Mouse (Mus musculus) mouse embryonic stem cell (cell line): ENCODE data around the gene Ppt1.
"Not testable (repeated sequence)": the region's sequence is repeated elsewhere in the genome, so short reads cannot be mapped to it uniquely, and the experiment has no call there.

Source experiments
- in situ Hi-C, 2 experiments: fragments of 300-500 bp; cut with MboI; formaldehyde crosslinking; loops; 1 replicate in 1 of 2; 3 replicates in 1 of 2; pipeline ENCODE4 v1.14.3; 2019 to 2020; ENCODE audit warnings: low sequenced_read_pairs in 2 of 2, low pct_unique_long_range_greater_than_20kb in 1 of 2, mixed read lengths in 1 of 2; ENCODE audit not compliant: unreplicated experiment in 1 of 2

Gene Ppt1

DNA sequence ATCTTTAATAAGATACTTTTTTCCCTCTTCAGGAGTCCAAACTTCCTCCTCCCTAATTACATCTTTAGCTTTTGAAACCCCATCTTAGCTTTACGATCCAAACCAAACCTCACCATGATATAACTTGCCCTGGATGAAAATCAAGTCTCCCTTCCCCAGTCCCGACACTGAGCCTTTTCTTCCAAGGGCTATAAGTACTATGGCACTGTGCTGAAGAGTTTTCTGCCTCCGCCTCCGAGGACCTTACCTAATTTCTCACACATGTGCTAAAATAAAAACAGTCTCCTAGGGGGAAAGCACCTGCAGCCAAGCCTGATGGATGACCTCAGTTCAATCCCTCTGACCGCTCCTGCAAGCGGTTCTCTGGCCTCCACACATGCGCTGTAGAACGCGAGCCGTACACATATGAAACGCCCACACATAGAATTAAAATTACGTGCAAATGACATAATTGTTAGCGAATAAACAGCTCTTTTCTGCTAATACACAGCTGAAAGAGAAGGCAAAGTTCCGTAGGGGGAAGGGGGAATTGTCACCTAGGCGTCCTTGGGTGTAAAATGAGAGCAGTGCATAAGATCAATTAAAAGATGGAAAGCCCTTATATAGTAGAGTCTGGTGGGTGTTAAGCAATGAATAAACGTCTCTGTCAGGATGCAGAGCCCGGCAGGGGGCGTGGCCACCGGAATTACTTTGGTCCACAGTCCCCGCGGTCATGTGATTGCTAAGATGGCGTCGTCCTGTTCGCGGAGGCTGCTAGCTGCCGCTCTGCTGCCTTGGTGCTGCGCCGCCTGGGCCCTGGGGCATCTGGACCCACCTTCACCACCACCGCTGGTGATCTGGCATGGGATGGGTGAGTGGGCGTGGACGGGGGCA, at the start of gene Ppt1:
Gene Ppt1, plus strand, starts transcription at position 713 of the 873 bp plus-strand sequence.
- in situ Hi-C loops, result no loop called here

DNA sequence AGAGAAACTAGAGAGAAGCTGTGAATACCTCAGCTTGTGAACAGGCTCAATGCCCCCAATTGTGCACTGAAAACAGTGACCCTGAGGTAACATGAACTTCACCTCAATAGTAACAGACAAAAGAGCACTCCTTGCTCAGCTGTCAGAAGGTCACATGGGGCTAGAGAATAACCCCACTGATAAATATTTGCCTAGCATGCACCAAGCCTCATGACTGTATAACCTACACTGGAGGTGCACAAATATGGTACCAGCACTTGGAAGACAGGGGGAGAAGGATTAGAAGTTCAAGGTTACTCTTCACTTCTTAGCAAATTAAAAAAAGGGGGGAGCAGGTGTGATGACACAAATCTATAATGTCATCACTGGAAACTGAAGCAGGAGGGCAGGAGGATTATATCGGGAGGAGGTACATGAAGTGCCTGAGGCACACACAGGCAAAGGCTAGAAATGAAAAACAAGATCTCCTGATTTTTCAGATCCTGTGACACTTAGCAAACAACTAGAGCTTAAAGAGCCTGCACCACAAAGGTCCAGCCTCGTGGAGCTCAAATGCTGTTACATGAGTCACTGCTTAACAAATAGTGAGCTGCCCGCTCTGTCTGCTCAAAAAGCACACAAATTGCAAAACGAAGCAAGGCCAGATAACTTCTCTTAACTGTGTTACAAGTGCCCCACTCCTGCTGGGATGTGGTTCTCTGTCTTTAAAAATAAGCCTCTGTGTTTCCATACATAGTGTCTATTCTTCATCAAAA, 46.5 kb upstream of the Ppt1 start:
- in situ Hi-C loops, result no loop called here

DNA sequence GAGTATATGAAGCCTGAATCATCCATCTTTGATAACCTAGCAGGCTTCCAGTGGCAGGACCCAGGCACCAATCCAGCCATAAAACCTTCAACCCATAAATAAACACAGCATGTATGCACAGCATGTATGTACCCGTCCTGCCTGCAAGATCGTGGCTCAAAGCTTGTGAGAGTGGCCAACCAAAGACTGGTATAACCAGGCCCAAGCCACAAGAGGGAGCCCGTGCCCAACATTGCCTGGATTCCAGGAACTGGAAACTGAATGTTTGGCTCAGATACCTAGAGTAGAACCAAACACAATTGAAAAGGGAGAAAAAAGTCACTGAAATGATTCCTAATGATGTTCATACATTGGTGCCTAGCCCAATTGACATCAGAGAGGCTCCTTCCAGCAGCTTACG, 27.9 kb upstream of the Ppt1 start:
- in situ Hi-C loops, result loop anchor here in 1 of 2 experiments (10.0 kb wide), 1 partner anchor 97 kb away; no protein-coding TSS in a partner anchor

DNA sequence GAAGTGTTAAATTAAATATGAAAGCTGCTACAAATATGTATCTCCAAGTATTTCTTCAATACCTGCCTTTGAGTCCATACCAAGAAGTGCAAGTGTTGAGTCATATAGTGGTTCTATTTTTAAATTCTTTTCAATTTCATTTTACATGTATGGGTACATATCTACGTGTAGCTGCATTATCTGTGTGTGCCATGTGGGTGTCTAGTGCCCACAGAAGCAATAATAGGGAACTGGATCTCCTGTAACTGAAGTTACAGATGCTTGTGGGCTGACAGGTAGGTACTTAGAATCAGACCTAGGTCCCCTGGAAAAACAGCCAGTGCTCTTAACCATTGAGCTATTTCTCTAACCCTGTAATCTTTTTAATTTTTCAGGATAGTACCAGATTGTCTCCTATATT, 24.9 kb upstream of the Ppt1 start:
- in situ Hi-C loops, result no loop called here

DNA sequence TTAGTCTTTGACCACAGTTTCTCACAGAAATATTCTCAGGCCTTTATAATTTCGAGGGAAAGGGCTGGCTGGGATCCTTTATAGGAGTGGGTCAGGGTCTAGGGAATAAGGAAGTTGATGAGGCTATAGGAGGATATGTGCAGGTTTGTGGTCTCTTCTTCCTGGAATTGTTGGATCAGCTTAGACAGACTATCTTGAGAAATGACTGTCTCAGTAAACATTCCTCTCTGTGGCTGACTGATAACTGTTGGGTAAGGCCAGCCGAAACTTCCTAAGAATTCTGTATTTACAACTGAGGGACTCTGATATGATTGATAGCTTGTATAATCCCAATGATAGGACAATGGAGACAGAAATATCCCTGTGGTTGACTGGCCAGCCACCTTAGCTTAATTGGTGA, 24.2 kb upstream of the Ppt1 start:
- in situ Hi-C loops, result no loop called here

DNA sequence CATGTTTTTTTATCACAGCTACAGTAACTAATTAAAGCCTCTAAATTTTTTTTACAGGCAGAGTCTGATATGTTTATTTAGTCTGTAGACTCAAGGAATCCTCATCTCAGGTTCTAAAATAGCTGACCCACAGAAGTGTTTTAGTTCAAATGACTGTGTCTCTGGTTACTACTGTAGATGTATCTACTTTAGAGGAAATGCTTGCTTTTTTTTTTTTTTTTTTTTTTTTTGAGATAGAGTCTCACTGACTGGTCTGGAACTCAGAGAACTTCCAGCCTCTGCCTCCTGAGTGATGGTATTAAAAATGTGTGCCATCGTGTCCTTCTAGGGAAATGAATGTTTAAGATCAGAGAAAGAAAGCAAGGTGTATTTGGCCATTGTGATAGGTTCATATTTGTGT, 19.8 kb upstream of the Ppt1 start:
- in situ Hi-C loops, result no loop called here

DNA sequence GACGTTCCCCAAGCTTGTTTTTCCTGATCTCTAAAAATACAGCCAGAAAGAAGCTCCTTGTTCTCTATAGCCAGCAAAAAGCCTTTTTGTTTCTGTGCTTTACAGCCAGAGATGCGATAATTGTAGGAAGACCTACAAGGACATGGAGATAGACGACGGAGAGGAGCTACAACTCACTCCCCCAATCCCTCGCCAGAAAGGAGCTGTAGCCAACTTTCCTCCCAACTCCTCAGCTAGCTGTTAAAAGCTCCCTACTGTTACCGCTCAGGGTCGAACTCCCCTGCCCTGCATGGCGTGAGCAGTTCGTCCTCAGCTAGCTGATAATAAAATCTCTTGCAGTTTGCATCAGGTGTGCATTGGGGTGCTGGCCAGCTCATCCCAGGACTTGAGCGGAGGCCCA, 15.1 kb upstream of the Ppt1 start:
- in situ Hi-C loops, result not testable (repeated sequence)

DNA sequence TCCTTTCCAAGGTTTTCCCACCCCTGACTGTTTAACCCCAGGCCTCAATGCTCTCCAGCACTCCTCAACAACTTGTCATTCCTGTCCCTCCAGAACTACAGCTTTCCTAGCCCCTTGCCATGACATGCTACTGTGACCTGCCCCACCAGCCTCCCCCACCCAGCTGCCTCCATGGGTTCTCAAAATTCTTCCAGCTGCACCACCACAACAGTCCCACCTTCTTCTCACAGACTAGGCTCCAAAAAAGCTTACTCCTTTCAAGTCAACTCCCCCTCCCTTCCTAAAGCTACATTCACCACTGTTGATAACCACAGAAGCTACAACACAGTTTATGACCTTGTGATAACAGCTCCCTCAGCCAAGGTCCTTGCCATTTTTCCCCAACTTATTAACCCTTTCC, 8.4 kb upstream of the Ppt1 start:
- in situ Hi-C loops, result no loop called here

DNA sequence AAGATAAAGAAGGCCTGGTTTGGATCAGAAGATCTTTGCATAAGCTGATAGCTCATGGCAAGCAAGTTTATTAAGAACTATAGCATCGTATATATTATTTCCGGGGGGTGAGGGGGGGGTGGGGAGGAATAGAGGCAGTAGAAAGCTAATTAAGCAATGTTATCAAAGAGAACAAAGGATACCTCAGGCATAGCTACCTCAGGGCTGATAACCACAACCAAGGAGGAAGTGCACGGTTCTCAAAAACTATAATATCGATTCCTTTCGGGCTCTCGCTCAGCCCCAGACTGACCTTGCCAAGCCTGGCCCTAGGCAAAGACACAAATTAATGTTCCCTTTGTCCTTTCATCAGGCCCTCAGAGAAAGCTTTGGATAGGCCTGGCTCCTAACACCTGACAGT, 6.7 kb upstream of the Ppt1 start:
- in situ Hi-C loops, result no loop called here

DNA sequence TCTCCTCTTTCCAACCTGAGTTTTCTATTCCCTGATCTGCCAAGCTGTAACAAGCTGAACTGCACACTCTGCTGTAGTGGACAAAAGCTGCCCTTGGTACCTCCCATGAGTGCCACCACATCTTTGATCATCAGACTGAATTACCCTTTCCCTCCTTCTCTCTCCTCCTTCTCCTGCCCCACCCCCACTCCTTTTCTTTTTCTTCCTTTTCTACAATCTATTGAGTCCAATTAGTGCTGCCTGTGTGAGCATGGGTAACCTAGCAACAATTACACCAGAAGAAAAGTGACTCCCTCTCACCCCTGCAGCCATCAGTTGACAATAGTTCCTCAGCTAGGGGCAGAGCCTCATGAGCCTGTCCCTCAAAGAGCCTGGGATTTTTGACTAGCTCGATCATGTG, 4.2 kb upstream of the Ppt1 start:
- in situ Hi-C loops, result no loop called here

DNA sequence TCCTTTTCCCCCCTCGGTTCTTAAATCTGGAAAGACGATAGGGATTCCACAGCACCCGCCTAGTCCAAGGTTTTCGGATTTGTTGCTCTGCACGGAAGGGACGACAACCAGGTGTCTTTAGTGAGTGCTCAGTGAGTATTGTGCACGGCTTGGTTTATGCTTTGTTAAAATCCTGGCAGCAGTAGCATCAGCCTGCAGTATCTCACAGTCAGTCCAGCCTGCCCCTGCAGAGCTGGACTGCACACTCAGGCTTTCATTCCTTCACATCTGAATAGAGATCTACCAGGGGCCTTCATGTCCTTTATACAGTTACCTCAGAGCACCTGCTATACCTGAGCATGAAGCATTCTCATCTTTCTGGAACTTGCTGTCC, 347 bp downstream of the Ppt1 start:
- in situ Hi-C loops, result no loop called here

DNA sequence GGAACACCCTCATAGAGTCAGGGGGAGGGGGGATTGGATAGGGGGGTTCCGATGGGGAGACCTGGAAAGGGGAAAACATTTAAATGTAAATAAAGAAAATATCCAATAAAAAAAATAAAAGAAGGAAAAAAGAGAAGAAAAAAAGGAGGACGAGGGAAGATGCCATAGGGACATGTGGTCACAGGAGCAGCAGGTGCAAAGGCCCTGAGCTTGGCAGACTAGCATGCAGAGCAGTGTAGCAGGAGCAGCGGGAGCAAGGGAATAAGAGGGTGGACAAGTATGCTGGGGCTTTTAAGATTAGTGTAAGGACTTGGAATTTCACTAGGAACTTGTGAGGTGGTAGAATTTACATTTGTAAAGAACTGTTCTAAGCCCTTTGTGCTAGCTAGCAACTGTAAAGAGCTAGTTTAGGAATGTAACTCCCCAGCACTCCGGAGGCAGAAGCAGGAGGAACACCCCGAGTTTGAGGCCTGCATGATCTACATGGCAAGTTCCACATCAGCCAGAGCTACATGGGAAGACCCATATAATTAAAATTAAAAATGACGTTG, 1.2 kb downstream of the Ppt1 start:
- in situ Hi-C loops, result no loop called here

DNA sequence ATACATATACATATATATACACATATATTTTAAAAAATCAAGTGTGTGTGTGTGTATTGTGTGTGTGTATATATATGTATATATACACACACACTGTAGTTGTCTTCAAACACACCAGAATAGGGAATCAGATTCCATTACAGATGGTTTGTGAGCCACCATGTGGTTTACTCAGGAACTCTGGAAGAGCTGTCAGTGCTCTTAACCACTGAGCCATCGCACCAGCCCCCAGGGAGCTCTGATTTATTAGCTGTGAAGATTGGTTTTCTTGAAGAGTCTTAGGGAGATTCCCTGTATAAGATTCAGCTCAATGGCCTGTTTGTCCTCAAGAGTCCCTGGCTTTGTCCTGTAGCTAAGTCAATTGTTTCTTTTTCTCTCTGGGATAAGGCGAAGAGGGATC, 2.0 kb downstream of the Ppt1 start:
- in situ Hi-C loops, result no loop called here

DNA sequence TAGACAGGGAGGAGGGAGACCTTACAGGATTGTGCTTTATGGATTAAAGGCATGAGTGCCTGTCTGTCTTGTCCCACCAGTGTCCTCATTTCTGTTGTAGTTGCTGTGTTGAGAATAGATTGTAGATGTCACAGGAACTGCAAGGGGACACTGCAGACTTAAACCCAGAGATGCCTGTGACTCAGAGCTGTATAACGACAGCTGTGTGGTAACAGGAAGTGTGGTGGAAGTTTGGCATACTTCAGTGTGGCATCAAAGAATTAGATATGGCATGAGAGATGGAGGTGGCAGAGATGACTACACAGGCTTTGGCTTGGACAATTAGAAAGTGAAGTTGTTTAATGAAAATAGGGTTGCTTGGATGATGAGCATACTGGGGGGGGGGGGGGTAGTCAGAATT, 2.4 kb downstream of the Ppt1 start:
- in situ Hi-C loops, result no loop called here

DNA sequence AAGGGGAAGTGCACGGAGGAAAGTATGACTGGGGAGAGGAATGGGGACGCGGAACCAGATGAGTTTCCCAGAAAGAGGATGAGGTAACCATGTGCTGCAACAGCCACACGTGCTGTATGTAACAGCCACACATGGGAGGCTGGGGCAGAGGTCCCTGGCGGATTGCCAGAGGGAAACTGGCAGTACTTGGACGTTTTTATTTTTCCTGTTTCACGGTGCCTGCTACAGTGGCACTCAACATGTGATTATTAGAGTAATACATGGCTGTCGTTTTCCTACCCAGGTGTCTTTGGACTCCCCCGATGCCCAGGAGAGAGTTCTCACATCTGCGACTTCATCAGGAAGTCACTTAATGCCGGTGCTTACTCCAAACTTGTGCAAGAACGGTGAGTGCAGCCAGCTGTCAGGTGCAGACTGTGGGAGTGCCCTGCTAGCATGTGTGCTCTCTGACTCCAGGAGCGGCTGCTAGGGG, 12.1 kb downstream of the Ppt1 start:
- in situ Hi-C loops, result no loop called here

DNA sequence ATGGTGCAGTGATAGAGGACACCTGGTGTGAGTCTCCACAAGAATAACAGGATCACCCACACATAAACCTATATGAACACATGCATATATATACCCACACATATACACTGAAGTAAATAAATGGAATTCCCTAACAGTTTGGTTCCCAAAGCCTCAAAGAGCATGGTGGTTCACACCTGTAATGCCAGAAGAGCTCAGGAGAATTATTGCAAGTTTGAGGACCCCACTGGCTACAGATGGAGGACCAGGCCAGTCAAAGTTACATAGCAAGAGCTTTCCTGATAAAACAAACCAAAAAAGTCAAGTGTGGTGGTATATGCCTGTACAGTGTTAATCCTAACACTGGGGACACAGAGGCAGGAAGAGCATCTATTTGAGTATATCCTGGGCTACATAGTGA, 15.5 kb downstream of the Ppt1 start:
- in situ Hi-C loops, result no loop called here

DNA sequence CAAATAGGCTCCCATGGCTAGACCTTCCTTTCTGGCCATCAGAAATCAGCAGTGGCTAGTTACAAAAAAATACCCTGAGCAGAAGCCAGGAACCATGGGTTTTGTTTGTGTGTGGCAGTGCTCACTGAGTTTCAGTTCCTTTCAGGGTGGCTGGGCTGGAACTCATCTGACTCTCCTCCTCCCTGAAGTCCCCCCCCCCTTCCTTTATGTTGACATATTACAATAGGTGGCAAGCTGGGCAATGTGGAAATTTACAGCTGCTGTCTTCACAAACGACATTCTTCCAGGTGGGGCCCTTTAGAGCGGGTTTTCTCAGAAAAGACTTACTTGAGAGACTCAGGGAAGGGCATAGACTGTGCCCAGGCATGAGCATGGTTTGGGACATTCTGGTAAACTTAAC, 17.6 kb downstream of the Ppt1 start:
- in situ Hi-C loops, result no loop called here

DNA sequence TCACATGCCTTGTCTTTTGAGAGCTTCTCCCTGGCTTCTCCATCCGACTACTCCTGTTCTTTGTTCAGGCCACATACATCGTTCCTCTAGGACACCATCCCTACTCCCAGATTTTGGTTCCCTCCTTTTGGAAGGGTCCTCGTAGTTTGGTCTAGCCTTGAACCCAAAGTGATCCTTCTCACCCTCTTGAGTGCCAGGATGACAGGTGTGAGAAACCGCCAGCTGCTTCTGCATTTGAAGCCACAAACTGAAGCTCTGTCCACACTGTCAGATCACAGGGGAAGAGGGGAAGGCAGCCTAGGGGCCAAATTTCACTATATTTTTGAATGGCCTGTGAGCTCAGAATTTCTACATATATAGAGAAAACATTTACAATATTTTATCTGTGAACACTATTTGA, 18.7 kb downstream of the Ppt1 start:
- in situ Hi-C loops, result no loop called here

DNA sequence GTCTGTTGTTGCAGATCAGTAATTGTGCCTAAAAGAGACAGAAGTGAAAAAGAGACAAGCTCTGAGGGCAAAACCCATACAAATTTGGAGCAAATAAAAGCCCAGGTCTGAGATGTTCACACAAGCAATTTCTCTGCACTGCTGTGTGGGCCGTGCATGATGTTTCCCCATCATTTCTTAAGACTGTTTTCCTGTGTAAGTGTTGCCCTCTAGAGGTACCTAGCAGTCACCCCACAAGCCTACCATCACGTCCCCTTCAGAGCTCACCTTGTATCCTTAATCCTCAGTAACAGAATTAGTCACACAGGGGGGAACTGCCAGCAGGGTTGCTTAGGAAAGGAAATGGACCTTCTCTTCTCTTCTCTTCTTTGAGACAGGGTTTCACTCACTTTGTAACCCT, 21.9 kb downstream of the Ppt1 start:
- in situ Hi-C loops, result no loop called here
